Mouse (Mus musculus) bone marrow, adult 2 months (tissue): ENCODE data around the gene Agfg1.

Experiments
- CTCF ChIP-seq: fragments of 200-500 bp; IDR thresholded peaks from 2 replicates; pipeline ENCODE4 v1.5.1; 2011; ENCODE audit warnings: low read length, control low read depth; ENCODE audit not compliant: control insufficient read depth, insufficient read depth
- POLR2A ChIP-seq: fragments of 200-500 bp; IDR thresholded peaks from 2 replicates; pipeline ENCODE4 v1.6.1; 2011; ENCODE audit warnings: low read depth, mild to moderate bottlenecking, control low read depth, low read length, borderline replicate concordance; ENCODE audit not compliant: control insufficient read depth

- no peak for TF ChIP-seq POLR2A
- no peak for TF ChIP-seq CTCF
Observed at GRCm38 (mm10) chr1:82825783-82826182, 13.5 kb upstream of the Agfg1 start.
